Mouse (Mus musculus) heart, postnatal 0 days (tissue): ENCODE results near the gene Src. TPM values are rescaled to one million over a fixed set of nuclear protein-coding genes. Genes with fewer than 3 reads are reported as not detected.

ENCODE experiments used
- ATAC-seq: fragments of 200-750 bp; cut with Nextera tagmentation; 2 replicates; pipeline ENCODE4 v1.8.0; 2017; ENCODE audit warnings: low read depth, moderate number of reproducible peaks, moderate library complexity; ENCODE audit not compliant: insufficient read depth
- DNase-seq: peaks from one replicate; pipeline ENCODE4 v3.0.0-alpha.2; 2016; ENCODE audit warnings: low spot score
- H3K27ac ChIP-seq: fragments of 300-500 bp; sonication (generic); 2 replicates; pipeline ENCODE4 v1.5.1; 2014; ENCODE audit warnings: low read depth, mild to moderate bottlenecking
- H3K27me3 ChIP-seq: fragments of 300-500 bp; sonication (generic); 2 replicates; pipeline ENCODE4 v1.6.1; 2014; ENCODE audit warnings: low read length, mixed read lengths; ENCODE audit not compliant: control insufficient read depth, insufficient read depth
- H3K36me3 ChIP-seq: fragments of 300-500 bp; sonication (generic); replicated peaks from 2 replicates; pipeline ENCODE4 v1.6.1; 2014; ENCODE audit warnings: low read length, mixed read lengths; ENCODE audit not compliant: control insufficient read depth, insufficient read depth
- H3K4me1 ChIP-seq: fragments of 300-500 bp; sonication (generic); 2 replicates; pipeline ENCODE4 v1.6.1; 2014; ENCODE audit warnings: antibody characterized with exemption; ENCODE audit not compliant: control insufficient read depth, insufficient read depth
- H3K4me2 ChIP-seq: fragments of 300-500 bp; sonication (generic); 2 replicates; pipeline ENCODE4 v1.6.1; 2014; ENCODE audit warnings: low read depth, mild to moderate bottlenecking, low read length, moderate library complexity
- H3K4me3 ChIP-seq: fragments of 300-500 bp; sonication (generic); 2 replicates; pipeline ENCODE4 v1.5.1; 2014; ENCODE audit warnings: low read depth, low read length
- H3K9ac ChIP-seq: fragments of 300-500 bp; sonication (generic); replicated peaks from 2 replicates; pipeline ENCODE4 v1.6.1; 2014; ENCODE audit warnings: low read depth, low read length, mixed read lengths
- H3K9me3 ChIP-seq: fragments of 300-500 bp; sonication (generic); replicated peaks from 2 replicates; pipeline ENCODE4 v1.6.1; 2016; ENCODE audit warnings: low read length; ENCODE audit not compliant: control insufficient read depth
- CTCF ChIP-seq: IDR thresholded peaks from 2 replicates; pipeline ENCODE4 v1.5.1; 2016; ENCODE audit warnings: antibody characterized with exemption, control low read depth, low read depth
- EP300 ChIP-seq: IDR thresholded peaks from 2 replicates; pipeline ENCODE4 v1.6.1; 2016; ENCODE audit warnings: antibody characterized with exemption, low read depth
- WGBS: fragments of 180-500 bp; shearing (Covaris S2); extraction: QIAGEN DNeasy Blood & Tissue Kit; methylation state at CpG from one replicate; pipeline ENCODE4 v1.1.7; 2014; 5-methylcytosine and 5-hydroxymethylcytosine counted together
- polyA plus RNA-seq: library from polyadenylated mRNA; unstranded; fragments of >200 nt; fragmentation: Nextera tagmentation; extraction: Ambion mirVana; gene quantifications from 2 replicates; pipeline ENCODE4 v1.2.1, GENCODE M21; 2015
- total RNA-seq: library from RNA; depleted of rRNA; stranded (reverse); fragments of >200 nt; gene quantifications from 2 replicates; pipeline ENCODE4 v1.2.3, GENCODE M21; 2014; ENCODE audit warnings: low replicate concordance

Gene Src
- total and polyA plus RNA-seq, 2 experiments from 2014 or later = 2.9 to 14.2 TPM

DNA sequence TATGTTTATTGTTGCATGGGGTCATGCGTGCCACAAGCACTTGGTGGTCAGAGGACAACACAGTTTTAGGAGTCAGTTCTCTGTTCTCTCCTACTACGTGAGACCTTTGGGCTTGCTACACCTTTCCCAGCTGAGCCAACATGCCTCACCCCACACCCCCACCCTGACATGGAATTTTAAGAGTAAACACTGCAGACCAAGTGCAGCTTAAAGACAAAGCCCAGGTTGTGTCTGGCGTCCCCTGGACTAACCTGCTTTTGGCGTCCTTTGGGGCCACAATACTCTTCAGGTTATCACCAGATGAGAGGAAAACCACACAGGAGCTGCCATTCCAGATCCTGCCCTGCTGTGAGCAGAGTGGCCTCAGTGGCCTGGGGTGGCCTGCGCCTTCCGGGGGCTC, 23.4 kb upstream of the Src start:
- H3K4me2 ChIP-seq = no peak overlapping the region
- no peak overlapping the region for H3K9ac ChIP-seq
- TF ChIP-seq EP300 (no peak), CTCF (no peak)
- 61% methylated on average over 6 of the region's 6 CpGs for WGBS
- no peaks in the 10 kb centered on the region for H3K4me1 ChIP-seq
- DNase-seq (no peak), ATAC-seq (no peak)
- H3K36me3 ChIP-seq = peaks cover 29% of the 10 kb centered on the region
- no peak overlapping the region for H3K4me3 ChIP-seq
- no peaks in the 10 kb centered on the region for H3K27me3 ChIP-seq
- H3K9me3 ChIP-seq = no peaks in the 10 kb centered on the region
- H3K27ac ChIP-seq = no peak overlapping the region

DNA sequence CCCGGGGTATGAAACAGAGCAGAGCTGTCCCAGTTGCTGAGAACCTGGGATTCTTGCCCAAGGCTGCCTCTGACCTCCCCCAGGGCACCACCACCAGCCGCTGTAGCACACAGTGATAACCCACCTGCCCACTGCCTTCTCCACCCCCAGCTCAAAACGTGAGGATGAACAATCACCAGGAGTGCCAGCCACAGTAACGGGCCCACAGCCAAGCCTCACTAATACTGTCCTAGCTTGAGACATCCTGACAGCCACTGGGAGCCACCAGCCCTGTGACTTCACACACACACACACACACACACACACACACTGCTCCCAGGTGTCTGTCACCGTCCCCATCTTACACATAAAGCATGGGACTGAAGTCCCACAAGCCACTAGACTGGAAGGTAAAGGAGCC, 22.9 kb upstream of the Src start:
- H3K4me2 ChIP-seq = peak overlapping the region; percentile 19; the same call in 1 of the 2 replicates
- DNase-seq (no peak), ATAC-seq (no peak)
- 59% methylated on average over 5 of the region's 5 CpGs for WGBS
- no peaks in the 10 kb centered on the region for H3K9me3 ChIP-seq
- no peaks in the 10 kb centered on the region for H3K27me3 ChIP-seq
- no peak overlapping the region for H3K4me3 ChIP-seq
- H3K4me1 ChIP-seq = no peaks in the 10 kb centered on the region
- H3K9ac ChIP-seq = no peak overlapping the region
- no peak for TF ChIP-seq EP300
- no peak for TF ChIP-seq CTCF
- peaks cover 29% of the 10 kb centered on the region for H3K36me3 ChIP-seq
- H3K27ac ChIP-seq = peak overlapping the region; percentile 48

DNA sequence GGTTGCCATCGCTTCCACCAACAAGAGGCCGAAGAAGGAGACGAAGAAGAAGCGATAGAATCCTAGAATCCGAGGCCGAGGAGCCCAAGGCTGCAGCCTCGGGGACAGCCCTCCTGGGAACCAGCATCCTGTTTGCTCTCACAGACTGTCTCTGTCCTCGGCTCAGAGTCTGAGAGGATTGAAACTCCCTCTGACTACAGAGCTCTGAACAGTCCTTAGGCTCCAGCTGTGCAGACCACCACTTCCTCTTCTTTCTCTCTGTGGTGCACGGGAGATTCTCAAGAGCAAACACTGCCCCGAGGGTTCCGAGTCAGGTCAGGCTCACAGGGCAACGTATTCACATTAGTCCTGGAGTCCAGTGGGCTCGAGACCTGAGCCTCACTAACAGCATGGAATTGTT, 22.3 kb upstream of the Src start:
- Histone ChIP-seq H3K27me3 (no peaks in the 10 kb centered on the region), H3K36me3 (peaks cover 29% of the 10 kb centered on the region), H3K27ac (peak overlapping the region; percentile 48), H3K4me2 (peak overlapping the region; percentile 19; the same call in 1 of the 2 replicates), H3K4me3 (no peak overlapping the region), H3K9ac (no peak overlapping the region), H3K9me3 (no peaks in the 10 kb centered on the region), H3K4me1 (no peaks in the 10 kb centered on the region)
- TF ChIP-seq EP300 (no peak), CTCF (no peak)
- ATAC-seq (no peak), DNase-seq (no peak)
- 55% methylated on average over 13 of the region's 13 CpGs for WGBS

DNA sequence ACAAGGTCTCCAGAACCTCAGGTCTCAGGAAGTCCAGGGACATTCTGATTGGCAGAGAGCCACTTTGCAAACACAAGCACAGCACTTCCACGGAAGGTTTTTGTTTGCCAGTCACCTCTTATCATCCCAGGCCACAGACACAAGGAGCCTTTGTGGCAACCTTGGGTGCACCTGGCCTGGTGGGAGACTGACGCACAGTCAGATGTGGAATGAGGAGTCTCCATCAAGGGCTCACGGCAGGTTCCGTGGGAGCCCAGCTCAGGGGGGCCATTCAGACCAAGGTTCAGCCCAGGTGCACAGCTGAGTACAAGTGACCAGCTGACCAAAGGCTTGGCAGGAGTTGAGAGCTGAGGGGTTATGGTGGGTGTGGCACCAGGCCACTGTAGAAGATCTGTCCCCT, 20.9 kb upstream of the Src start:
- no peaks in the 10 kb centered on the region for H3K9me3 ChIP-seq
- no peak for ATAC-seq
- H3K9ac ChIP-seq = no peak overlapping the region
- WGBS = 72% methylated on average over 4 of the region's 4 CpGs
- no peak overlapping the region for H3K27ac ChIP-seq
- H3K4me3 ChIP-seq = no peak overlapping the region
- H3K27me3 ChIP-seq = no peaks in the 10 kb centered on the region
- no peak for TF ChIP-seq EP300
- no peak for TF ChIP-seq CTCF
- H3K4me1 ChIP-seq = no peaks in the 10 kb centered on the region
- H3K36me3 ChIP-seq = peaks cover 29% of the 10 kb centered on the region
- no peak for DNase-seq
- no peak overlapping the region for H3K4me2 ChIP-seq

DNA sequence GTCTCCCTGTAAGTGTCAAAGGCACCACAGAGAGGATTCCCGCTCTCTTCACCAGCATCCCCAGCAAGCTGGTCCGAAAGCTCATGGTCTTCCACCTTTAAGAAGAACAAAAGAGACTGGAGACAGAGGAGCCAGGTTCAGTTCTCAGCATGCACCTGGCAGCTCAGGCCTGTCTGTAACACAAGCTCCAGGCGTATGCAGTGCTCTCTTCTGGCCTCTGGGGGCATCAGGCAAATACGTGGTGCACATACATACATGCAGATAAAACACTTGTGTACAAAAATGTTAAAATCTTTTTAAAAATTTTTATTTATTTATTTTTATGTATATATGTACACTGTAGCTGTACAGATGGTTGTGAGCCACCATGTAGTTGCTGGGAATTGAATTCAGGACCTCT, 19.7 kb upstream of the Src start:
- H3K27ac ChIP-seq = no peak overlapping the region
- no peaks in the 10 kb centered on the region for H3K27me3 ChIP-seq
- WGBS = 95% methylated on average over 4 of the region's 4 CpGs
- DNase-seq = no peak
- no peak overlapping the region for H3K4me2 ChIP-seq
- TF ChIP-seq CTCF (no peak), EP300 (no peak)
- H3K9me3 ChIP-seq = no peaks in the 10 kb centered on the region
- H3K4me1 ChIP-seq = no peaks in the 10 kb centered on the region
- H3K9ac ChIP-seq = no peak overlapping the region
- no peak for ATAC-seq
- H3K4me3 ChIP-seq = no peak overlapping the region
- peaks cover 29% of the 10 kb centered on the region for H3K36me3 ChIP-seq

DNA sequence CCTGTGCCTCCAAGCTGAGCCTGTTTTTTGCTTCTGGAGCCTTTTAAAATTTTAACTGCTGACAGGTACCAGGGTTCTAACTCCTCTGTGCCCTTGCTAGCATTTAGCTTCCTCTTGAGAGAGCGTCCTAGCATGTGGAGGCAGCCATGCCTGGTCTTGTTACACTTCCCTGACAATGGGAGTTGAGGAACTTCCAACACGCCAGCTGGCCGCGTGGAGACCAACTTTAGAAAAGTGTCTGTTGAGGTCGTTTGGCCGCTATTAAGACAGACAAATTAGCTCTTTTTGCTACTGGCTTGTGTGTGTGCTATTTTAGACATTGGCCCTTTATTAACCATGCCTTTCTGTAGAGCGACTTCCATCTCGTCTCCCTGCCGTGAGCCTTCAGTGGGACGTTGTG, 18.4 kb upstream of the Src start:
- no peak for DNase-seq
- Histone ChIP-seq H3K4me1 (no peaks in the 10 kb centered on the region), H3K9me3 (no peaks in the 10 kb centered on the region), H3K27me3 (no peaks in the 10 kb centered on the region), H3K9ac (no peak overlapping the region), H3K27ac (no peak overlapping the region), H3K4me2 (no peak overlapping the region), H3K36me3 (peaks cover 29% of the 10 kb centered on the region), H3K4me3 (no peak overlapping the region)
- WGBS = 84% methylated on average over 10 of the region's 10 CpGs
- ATAC-seq = no peak
- TF ChIP-seq CTCF (no peak), EP300 (no peak)
